Mouse (Mus musculus) midbrain, postnatal 0 days (tissue): ENCODE measurements around the gene Nrip2. TPM values are rescaled to one million over a fixed set of nuclear protein-coding genes. Genes with fewer than 3 reads are reported as not detected.

Source experiments
- ATAC-seq: fragments of 200-750 bp; cut with Nextera tagmentation; 2 replicates; pipeline ENCODE4 v1.8.0; 2017; ENCODE audit warnings: moderate number of reproducible peaks, mild to moderate bottlenecking, moderate TSS enrichment, moderate library complexity; ENCODE audit not compliant: low FRiP score
- DNase-seq: peaks from one replicate; pipeline ENCODE4 v3.0.0-alpha.2; 2015; ENCODE audit warnings: low spot score
- H3K27ac ChIP-seq: fragments of 300-500 bp; sonication (generic); 2 replicates; pipeline ENCODE4 v1.5.1; 2014; ENCODE audit warnings: low read depth, mild to moderate bottlenecking, low read length, mixed read lengths
- H3K27me3 ChIP-seq: fragments of 300-500 bp; sonication (generic); 2 replicates; pipeline ENCODE4 v1.6.1; 2014; ENCODE audit warnings: low read length, control low read depth, mixed read lengths; ENCODE audit not compliant: insufficient read depth
- H3K36me3 ChIP-seq: fragments of 300-500 bp; sonication (generic); 2 replicates; pipeline ENCODE4 v1.6.1; 2014; ENCODE audit warnings: low read length, control low read depth, mixed read lengths; ENCODE audit not compliant: insufficient read depth
- H3K4me1 ChIP-seq: fragments of 300-500 bp; sonication (generic); 2 replicates; pipeline ENCODE4 v1.6.1; 2014; ENCODE audit warnings: mild to moderate bottlenecking, control low read depth, antibody characterized with exemption, low read length, mixed read lengths; ENCODE audit not compliant: insufficient read depth
- H3K4me2 ChIP-seq: fragments of 300-500 bp; sonication (generic); 2 replicates; pipeline ENCODE4 v1.6.1; 2014; ENCODE audit warnings: low read depth, mild to moderate bottlenecking, low read length, mixed read lengths; ENCODE audit not compliant: poor library complexity, severe bottlenecking
- H3K4me3 ChIP-seq: fragments of 300-500 bp; sonication (generic); 2 replicates; pipeline ENCODE4 v1.5.1; 2014; ENCODE audit warnings: low read depth, mild to moderate bottlenecking, low read length, moderate library complexity
- H3K9ac ChIP-seq: fragments of 300-500 bp; sonication (generic); replicated peaks from 2 replicates; pipeline ENCODE4 v1.6.1; 2014; ENCODE audit warnings: mild to moderate bottlenecking, low read length, moderate library complexity, mixed read lengths; ENCODE audit not compliant: poor library complexity, severe bottlenecking
- H3K9me3 ChIP-seq: fragments of 300-500 bp; sonication (generic); 2 replicates; pipeline ENCODE4 v1.6.1; 2016; ENCODE audit warnings: low read length, control low read depth
- CTCF ChIP-seq: IDR thresholded peaks from 2 replicates; pipeline ENCODE4 v1.5.1; 2016; ENCODE audit warnings: antibody characterized with exemption, mild to moderate bottlenecking
- WGBS: fragments of 180-500 bp; shearing (Covaris S2); extraction: QIAGEN DNeasy Blood & Tissue Kit; methylation state at CpG from one replicate; pipeline ENCODE4 v1.1.7; 2014; 5-methylcytosine and 5-hydroxymethylcytosine counted together
- polyA plus RNA-seq: library from polyadenylated mRNA; unstranded; fragments of >200 nt; fragmentation: Nextera tagmentation; extraction: Ambion mirVana; gene quantifications from 2 replicates; pipeline ENCODE4 v1.2.1, GENCODE M21; 2015
- total RNA-seq: library from RNA; depleted of rRNA; stranded (reverse); fragments of >200 nt; gene quantifications from 2 replicates; pipeline ENCODE4 v1.2.3, GENCODE M21; 2014

Gene Nrip2
- total and polyA plus RNA-seq, 2 experiments from 2014 or later: 11.6 to 13.0 TPM

DNA sequence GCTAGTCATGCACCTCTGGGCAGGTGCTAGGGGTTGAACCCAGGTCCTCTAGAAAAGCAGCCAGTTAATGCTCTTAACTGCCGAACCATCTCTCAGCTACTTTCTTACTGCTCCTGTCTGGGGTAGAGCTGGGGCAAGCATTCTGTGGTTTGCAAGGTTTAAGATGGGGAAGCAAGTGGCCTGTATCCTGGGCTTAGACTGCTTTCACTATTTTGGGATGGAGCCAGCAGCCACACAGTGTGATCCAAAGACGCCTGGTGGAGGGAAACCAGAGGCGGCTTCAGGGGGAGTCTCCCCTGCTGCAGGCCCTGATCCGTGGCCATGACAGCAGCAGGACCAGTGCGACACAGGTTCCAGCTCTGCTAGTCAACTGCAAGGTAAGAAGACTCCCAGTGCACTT lies 5.6 kb downstream of the Nrip2 start:
- Histone ChIP-seq H3K9ac (no peak overlapping the region), H3K4me1 (peaks cover 8% of the 10 kb centered on the region), H3K27me3 (no peaks in the 10 kb centered on the region), H3K4me3 (no peak overlapping the region), H3K9me3 (no peaks in the 10 kb centered on the region), H3K4me2 (no peak overlapping the region), H3K27ac (no peak overlapping the region), H3K36me3 (peaks cover 23% of the 10 kb centered on the region)
- WGBS: 51% methylated on average over 5 of the region's 5 CpGs
- TF ChIP-seq CTCF: no peak
- ATAC-seq (no peak), DNase-seq (no peak)

DNA sequence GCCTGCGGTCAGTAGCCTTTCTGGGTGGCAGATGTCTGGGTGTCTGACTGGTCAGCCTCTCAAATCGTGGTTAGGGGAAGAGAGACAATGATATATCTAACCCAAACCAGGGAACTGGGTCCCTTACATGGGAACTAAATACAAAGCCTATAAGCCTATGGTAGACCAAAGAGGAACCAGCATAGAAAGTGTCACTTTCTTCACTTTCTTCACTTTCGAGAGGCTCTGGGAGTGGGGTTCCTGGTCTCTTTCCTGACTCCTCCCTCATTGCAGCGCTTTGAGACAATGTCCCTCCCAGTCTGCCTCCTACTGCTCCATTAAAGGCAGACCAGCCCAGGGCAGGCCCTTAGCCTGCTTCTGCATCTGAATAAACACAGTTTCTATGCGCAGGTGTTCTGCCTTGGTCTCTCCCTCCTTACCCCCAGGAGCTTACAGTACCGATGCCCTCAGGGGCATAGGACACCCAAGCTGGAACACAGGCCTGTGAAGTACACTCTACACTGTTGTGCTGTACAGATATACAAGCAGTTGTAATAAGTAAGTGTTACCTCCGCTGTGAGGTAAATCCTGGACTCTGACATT lies 9.5 kb downstream of the Nrip2 start:
- Histone ChIP-seq H3K9ac (no peak overlapping the region), H3K36me3 (peaks cover 44% of the 10 kb centered on the region), H3K4me1 (no peaks in the 10 kb centered on the region), H3K4me2 (no peak overlapping the region), H3K27me3 (no peaks in the 10 kb centered on the region), H3K4me3 (no peak overlapping the region), H3K27ac (no peak overlapping the region), H3K9me3 (no peaks in the 10 kb centered on the region)
- ATAC-seq: no peak
- TF ChIP-seq CTCF: no peak
- DNase-seq: no peak
- 91% methylated on average over 7 of the region's 7 CpGs for WGBS

DNA sequence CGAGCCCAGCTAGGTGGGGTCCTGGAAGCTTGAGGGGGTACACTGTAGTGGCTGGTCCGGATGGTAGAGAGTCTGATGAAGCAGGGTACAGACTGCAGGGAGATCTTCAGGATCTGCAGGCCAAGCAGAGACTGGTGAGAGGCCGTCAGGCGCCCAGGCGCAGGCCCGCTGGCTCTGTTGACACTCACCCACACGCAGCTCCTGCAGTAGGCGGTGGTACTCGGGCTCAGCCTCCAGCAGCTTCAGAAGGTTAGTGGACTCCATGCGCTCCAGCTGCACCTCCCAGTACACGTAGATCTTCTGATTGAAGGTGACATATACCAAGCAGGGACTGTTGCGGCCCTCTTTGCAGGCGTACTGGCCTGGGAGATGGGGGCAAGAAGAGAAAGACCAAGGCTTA lies 11.2 kb downstream of the Nrip2 start:
- no peaks in the 10 kb centered on the region for H3K9me3 ChIP-seq
- H3K9ac ChIP-seq: no peak overlapping the region
- WGBS: 96% methylated on average over 13 of the region's 13 CpGs
- no peak for DNase-seq
- ATAC-seq: no peak; the same call in 1 of the 2 replicates
- no peaks in the 10 kb centered on the region for H3K4me1 ChIP-seq
- peaks cover 44% of the 10 kb centered on the region for H3K36me3 ChIP-seq
- no peaks in the 10 kb centered on the region for H3K27me3 ChIP-seq
- no peak overlapping the region for H3K4me3 ChIP-seq
- H3K4me2 ChIP-seq: no peak overlapping the region
- no peak overlapping the region for H3K27ac ChIP-seq
- no peak for TF ChIP-seq CTCF

DNA sequence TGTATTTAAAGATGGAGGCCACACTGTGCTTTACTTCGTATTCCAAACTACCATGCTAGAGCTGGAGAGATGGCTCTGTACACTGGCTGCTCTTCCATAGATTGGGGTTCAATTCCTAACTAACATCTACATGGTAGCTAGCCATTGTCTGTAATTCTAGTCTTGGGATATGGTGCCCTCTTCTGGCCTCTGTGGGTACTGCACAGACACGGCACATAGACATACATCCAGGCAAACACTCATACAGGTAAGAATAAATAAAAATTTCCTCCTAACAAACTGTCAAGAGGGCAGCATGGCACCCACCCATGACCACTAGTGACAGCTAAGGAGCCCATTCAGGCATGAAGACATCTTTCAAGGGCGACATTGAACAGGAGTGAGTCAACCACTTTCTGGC lies 12.0 kb downstream of the Nrip2 start:
- 17% methylated on average over 3 of the region's 3 CpGs for WGBS

DNA sequence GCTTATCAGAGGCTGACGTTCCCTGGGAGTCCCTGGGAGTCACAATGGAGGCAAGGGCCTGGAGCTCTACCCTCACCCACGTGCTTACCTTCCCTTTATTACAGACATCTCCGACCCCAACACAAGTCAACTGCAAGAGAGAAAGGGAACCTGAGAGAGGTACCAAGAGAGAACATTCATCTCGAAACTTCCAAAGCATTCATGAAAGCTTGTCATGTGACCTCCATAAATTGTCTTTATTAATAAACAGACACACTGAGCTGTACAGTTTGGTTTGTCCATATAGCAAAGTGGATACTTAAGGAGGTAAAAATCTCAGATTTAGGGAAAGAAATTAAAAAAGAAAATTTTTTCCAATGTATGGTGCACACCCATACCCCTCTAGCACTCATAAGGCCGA lies 17.1 kb downstream of the Nrip2 start:
- Histone ChIP-seq H3K9me3 (no peaks in the 10 kb centered on the region), H3K36me3 (peaks cover 15% of the 10 kb centered on the region), H3K27me3 (no peaks in the 10 kb centered on the region), H3K4me1 (no peaks in the 10 kb centered on the region), H3K4me2 (no peak overlapping the region), H3K9ac (no peak overlapping the region), H3K4me3 (no peak overlapping the region), H3K27ac (no peak overlapping the region)
- TF ChIP-seq CTCF: no peak
- WGBS: 93% methylated on average over 5 of the region's 5 CpGs
- no peak for ATAC-seq
- no peak for DNase-seq

More for the DNA sequence above, 12.0 kb downstream of the Nrip2 start:
- ATAC-seq: peak; percentile 48
- H3K36me3 ChIP-seq: peaks cover 44% of the 10 kb centered on the region
- H3K27me3 ChIP-seq: no peaks in the 10 kb centered on the region
- H3K4me3 ChIP-seq: no peak overlapping the region
- no peaks in the 10 kb centered on the region for H3K9me3 ChIP-seq
- no peak overlapping the region for H3K4me2 ChIP-seq
- DNase-seq: peak; percentile 78
- no peak overlapping the region for H3K9ac ChIP-seq
- H3K4me1 ChIP-seq: no peaks in the 10 kb centered on the region
- TF ChIP-seq CTCF: peak; percentile 97
- H3K27ac ChIP-seq: no peak overlapping the region

DNA sequence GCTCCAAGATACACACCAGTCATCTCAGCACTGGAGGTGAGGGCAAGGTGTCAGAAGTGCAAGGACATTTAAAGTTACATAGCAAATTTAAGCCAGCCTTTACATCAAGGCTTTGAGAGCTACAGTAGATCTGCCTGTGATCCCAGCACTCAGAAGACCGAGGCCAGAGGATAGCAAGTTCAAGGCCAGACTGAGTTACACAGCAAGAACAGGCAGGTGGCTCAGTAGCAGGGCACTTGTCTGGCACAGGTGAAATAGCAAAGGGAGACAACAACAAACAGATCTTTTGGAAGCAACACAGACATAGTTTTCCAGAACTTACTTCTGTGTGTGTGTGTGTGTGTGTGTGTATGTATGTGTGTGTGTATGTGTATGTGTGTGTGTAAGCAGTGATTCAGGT lies 19.0 kb downstream of the Nrip2 start:
- Histone ChIP-seq H3K4me3 (no peak overlapping the region), H3K27me3 (no peaks in the 10 kb centered on the region), H3K36me3 (no peaks in the 10 kb centered on the region; the same call in 1 of the 2 replicates), H3K4me2 (no peak overlapping the region), H3K9me3 (no peaks in the 10 kb centered on the region), H3K9ac (no peak overlapping the region), H3K27ac (no peak overlapping the region), H3K4me1 (no peaks in the 10 kb centered on the region)
- no peak for DNase-seq
- ATAC-seq: no peak
- 94% methylated on average over 1 of the region's 1 CpGs for WGBS
- TF ChIP-seq CTCF: no peak
